Mouse (Mus musculus) intestine, embryonic 16.5 days (tissue): ENCODE data around the gene Glis3. TPM values are rescaled to one million over a fixed set of nuclear protein-coding genes. Genes with fewer than 3 reads are reported as not detected.

Experiments
- ATAC-seq: fragments of 200-750 bp; cut with Nextera tagmentation; 2 replicates; pipeline ENCODE4 v1.8.0; 2017; ENCODE audit warnings: moderate TSS enrichment, moderate library complexity
- H3K27ac ChIP-seq: fragments of 300-500 bp; sonication (generic); 2 replicates; pipeline ENCODE4 v1.5.1; 2014; ENCODE audit warnings: mild to moderate bottlenecking, low read length
- H3K27me3 ChIP-seq: fragments of 300-500 bp; sonication (generic); replicated peaks from 2 replicates; pipeline ENCODE4 v1.6.1; 2014; ENCODE audit warnings: low read length, control low read depth, mixed read lengths; ENCODE audit not compliant: control insufficient read depth, insufficient read depth
- H3K36me3 ChIP-seq: fragments of 300-500 bp; sonication (generic); 2 replicates; pipeline ENCODE4 v1.6.1; 2014; ENCODE audit warnings: low read length, control low read depth; ENCODE audit not compliant: control insufficient read depth, insufficient read depth
- H3K4me1 ChIP-seq: fragments of 300-500 bp; sonication (generic); 2 replicates; pipeline ENCODE4 v1.6.1; 2014; ENCODE audit warnings: low read length, control low read depth, mixed read lengths; ENCODE audit not compliant: control insufficient read depth, insufficient read depth
- H3K4me2 ChIP-seq: fragments of 300-500 bp; sonication (generic); 2 replicates; pipeline ENCODE4 v1.6.1; 2014; ENCODE audit warnings: low read depth, low read length, control low read depth
- H3K4me3 ChIP-seq: fragments of 300-500 bp; sonication (generic); 2 replicates; pipeline ENCODE4 v1.5.1; 2014; ENCODE audit warnings: mild to moderate bottlenecking, low read length
- H3K9ac ChIP-seq: fragments of 300-500 bp; sonication (generic); 2 replicates; pipeline ENCODE4 v1.6.1; 2014; ENCODE audit warnings: low read depth, low read length
- H3K9me3 ChIP-seq: fragments of 300-500 bp; sonication (generic); 2 replicates; pipeline ENCODE4 v1.6.1; 2016; ENCODE audit warnings: low read length, control low read depth; ENCODE audit not compliant: control insufficient read depth
- WGBS: fragments of 180-500 bp; shearing (Covaris S2); extraction: QIAGEN DNeasy Blood & Tissue Kit; methylation state at CpG from one replicate; pipeline ENCODE4 v1.1.7; 2014; 5-methylcytosine and 5-hydroxymethylcytosine counted together
- polyA plus RNA-seq: library from polyadenylated mRNA; unstranded; fragments of >200 nt; fragmentation: Nextera tagmentation; extraction: Ambion mirVana; gene quantifications from 2 replicates; pipeline ENCODE4 v1.2.1, GENCODE M21; 2015

Gene Glis3
- polyA plus RNA-seq, 1 experiment from 2014 or later, result 0.73 TPM

DNA sequence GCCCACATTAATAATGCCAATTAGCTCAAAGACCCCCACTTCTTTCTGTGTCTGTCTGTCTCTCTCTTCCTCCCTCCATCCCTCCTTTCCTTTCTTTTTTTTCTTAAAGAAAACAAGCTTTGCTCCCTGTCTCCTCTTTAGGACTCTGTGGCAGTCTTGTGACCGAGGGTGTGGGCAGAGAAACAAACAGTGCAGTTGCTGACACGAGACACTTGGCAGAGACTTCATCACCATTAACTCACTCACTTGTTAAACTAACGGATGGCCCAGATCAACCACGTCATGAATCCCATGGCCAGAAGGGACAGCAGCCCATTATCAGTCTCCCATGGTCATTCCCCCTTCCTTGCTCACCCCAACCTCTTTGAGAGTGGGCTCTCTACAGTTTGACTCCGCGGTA lies 276.9 kb downstream of the Glis3 start:
- WGBS, result 56% methylated on average over 6 of the region's 6 CpGs
- Histone ChIP-seq H3K4me3 (no peak overlapping the region), H3K4me2 (no peak overlapping the region), H3K36me3 (no peaks in the 10 kb centered on the region), H3K9ac (no peak overlapping the region), H3K9me3 (no peaks in the 10 kb centered on the region), H3K27ac (no peak overlapping the region), H3K27me3 (no peaks in the 10 kb centered on the region), H3K4me1 (no peaks in the 10 kb centered on the region)
- no peak for ATAC-seq

DNA sequence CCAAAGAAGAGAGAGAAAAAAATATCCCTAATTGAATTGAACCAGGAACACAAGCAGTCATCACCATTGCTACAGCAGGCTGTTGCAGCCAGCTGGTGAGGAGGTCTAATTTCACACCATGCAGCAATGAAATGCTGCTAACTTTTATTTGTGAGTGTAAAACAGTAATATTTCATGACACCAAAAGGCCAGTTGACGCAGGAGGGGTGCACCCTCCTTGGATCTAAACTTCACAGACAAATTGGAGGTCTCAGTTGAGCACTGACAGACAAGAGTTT lies 284.4 kb downstream of the Glis3 start:
- ATAC-seq, result no peak
- Histone ChIP-seq H3K9ac (no peak overlapping the region), H3K36me3 (no peaks in the 10 kb centered on the region), H3K27ac (no peak overlapping the region), H3K4me3 (no peak overlapping the region), H3K4me1 (no peaks in the 10 kb centered on the region), H3K27me3 (no peaks in the 10 kb centered on the region), H3K9me3 (no peaks in the 10 kb centered on the region), H3K4me2 (no peak overlapping the region)
- WGBS, result 84% methylated on average over 1 of the region's 1 CpGs

DNA sequence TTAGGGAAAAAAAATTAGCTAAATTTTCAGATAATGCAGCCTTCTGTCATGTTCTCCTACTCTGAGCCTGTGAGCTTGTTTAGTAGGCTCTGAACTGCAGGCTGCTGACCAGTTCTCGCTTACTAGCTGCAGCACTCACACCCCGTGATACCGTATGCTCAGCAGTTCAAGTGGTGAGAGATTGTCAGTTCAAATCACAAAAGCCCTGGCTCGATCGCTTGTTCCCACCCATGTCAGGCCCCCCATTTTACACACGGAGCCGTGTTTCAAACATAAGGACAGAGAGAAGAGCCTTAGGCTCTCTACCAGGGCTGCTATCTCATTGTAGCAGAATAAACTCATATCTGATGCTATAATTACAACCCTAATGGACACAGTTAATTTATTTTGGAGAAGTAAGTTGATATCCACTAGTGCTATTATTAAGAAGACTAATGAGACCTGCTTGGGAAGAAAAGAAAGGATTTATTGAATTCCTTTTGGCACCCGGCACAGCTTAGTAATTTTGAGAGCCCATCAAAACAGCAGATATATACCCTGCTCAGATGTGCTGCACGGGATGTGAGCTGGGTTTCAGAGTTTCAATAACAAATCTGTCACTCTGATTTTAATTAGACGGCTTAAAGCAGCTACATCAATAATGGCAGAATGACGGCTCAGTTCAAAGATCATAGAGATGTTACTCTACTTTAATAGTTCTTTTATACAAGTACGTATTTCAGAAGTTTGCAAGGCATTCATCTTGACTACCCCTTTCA lies 284.9 kb downstream of the Glis3 start:
- ATAC-seq, result no peak
- no peaks in the 10 kb centered on the region; the same call in 1 of the 2 replicates for H3K4me1 ChIP-seq
- no peaks in the 10 kb centered on the region for H3K27me3 ChIP-seq
- no peak overlapping the region for H3K4me3 ChIP-seq
- no peak overlapping the region for H3K4me2 ChIP-seq
- 59% methylated on average over 12 of the region's 12 CpGs for WGBS
- no peaks in the 10 kb centered on the region for H3K9me3 ChIP-seq
- H3K36me3 ChIP-seq, result no peaks in the 10 kb centered on the region
- no peak overlapping the region for H3K9ac ChIP-seq
- no peak overlapping the region for H3K27ac ChIP-seq

DNA sequence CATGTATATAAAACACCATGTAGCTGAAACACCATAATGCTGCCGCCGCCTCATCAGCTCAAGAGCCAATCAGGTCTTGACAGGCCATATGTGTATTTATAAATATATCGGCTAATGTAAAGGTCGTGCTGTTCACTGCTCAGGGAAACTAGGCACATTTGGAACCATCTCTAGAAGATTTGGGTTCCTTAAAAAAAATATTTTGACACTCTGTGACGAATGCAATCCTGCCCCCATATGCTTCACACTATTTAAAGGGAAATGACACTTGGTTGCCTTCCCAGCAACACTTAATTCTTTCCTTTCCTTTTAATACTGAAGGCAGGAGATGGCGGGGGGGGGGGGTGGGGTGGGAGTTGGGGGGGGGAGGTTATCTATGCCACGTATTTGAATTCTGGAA lies 286.1 kb downstream of the Glis3 start:
- Histone ChIP-seq H3K9me3 (no peaks in the 10 kb centered on the region), H3K27ac (no peak overlapping the region), H3K27me3 (no peaks in the 10 kb centered on the region), H3K4me1 (no peaks in the 10 kb centered on the region; the same call in 1 of the 2 replicates), H3K4me3 (no peak overlapping the region), H3K4me2 (no peak overlapping the region), H3K36me3 (no peaks in the 10 kb centered on the region), H3K9ac (no peak overlapping the region)
- 61% methylated on average over 7 of the region's 7 CpGs for WGBS
- no peak for ATAC-seq

DNA sequence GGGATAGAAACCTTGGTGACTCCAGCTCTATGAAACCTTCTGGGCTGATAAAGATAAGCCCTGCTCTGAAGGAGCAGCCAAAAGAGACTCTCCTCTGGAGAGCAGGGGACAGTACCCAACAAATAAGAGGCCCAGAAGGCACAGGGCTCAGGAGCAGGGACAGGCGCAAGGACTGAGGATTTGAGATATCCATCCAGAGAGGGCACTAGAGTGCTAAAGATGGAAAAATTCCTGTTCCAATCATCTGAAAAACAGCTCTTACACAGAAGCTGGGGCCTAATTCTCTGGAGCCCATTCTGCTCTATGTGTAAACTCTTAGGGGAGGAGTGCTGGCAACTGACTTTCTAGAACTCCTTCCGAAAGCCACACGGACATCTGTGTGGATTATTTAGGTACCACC lies 287.0 kb downstream of the Glis3 start:
- Histone ChIP-seq H3K4me2 (no peak overlapping the region), H3K27me3 (no peaks in the 10 kb centered on the region), H3K9me3 (no peaks in the 10 kb centered on the region), H3K36me3 (no peaks in the 10 kb centered on the region), H3K9ac (no peak overlapping the region), H3K4me3 (no peak overlapping the region), H3K4me1 (no peaks in the 10 kb centered on the region; the same call in 1 of the 2 replicates), H3K27ac (no peak overlapping the region)
- 89% methylated on average over 3 of the region's 3 CpGs for WGBS
- ATAC-seq, result no peak

DNA sequence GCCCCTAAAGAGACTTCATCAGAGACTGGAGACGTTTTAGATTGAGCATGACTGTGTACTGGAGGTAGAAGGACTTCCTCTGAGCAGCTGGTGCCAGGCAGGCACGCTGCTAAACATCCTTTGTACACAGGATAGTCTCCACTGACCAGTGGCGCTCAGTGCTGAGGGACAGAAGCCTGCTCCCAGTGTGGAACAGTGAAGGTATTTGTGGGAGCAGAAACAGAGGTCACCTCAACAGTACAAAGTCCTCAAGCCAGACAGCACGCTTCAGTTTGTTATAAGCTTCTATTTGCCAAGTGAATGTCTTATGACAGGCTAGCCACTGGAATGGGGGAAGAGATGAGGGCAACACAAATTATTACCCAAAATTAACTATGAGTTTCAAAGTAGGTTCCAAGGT lies 289.0 kb downstream of the Glis3 start:
- H3K9ac ChIP-seq, result no peak overlapping the region
- WGBS, result 70% methylated on average over 4 of the region's 4 CpGs
- no peak overlapping the region for H3K27ac ChIP-seq
- H3K36me3 ChIP-seq, result no peaks in the 10 kb centered on the region
- H3K4me3 ChIP-seq, result no peak overlapping the region
- no peaks in the 10 kb centered on the region for H3K9me3 ChIP-seq
- H3K4me1 ChIP-seq, result no peaks in the 10 kb centered on the region; the same call in 1 of the 2 replicates
- H3K4me2 ChIP-seq, result no peak overlapping the region
- ATAC-seq, result no peak
- no peaks in the 10 kb centered on the region for H3K27me3 ChIP-seq

DNA sequence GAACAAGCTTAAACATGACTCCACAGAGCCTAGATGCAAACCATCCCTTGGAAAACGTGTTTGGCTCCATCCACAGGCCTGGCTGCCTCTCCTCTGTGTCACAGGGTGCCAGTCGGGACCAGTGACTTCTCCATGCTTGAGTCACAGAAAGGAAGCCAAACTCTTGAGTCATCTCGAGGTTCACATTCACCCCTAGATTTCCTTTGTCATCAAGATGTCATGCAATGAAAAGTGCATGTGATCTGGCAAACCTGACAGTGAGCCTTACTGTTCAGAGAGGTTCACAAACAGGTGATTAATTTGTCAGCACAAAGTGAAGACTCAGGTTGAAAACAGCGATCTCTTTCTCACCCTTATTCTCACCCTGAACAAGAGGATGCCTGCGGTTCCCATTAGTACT lies 290.7 kb downstream of the Glis3 start:
- H3K27ac ChIP-seq, result no peak overlapping the region
- 70% methylated on average over 5 of the region's 5 CpGs for WGBS
- H3K36me3 ChIP-seq, result no peaks in the 10 kb centered on the region
- H3K9ac ChIP-seq, result no peak overlapping the region
- no peak overlapping the region for H3K4me3 ChIP-seq
- H3K4me1 ChIP-seq, result no peaks in the 10 kb centered on the region; the same call in 1 of the 2 replicates
- H3K27me3 ChIP-seq, result no peaks in the 10 kb centered on the region
- no peak for ATAC-seq
- H3K9me3 ChIP-seq, result no peaks in the 10 kb centered on the region
- no peak overlapping the region for H3K4me2 ChIP-seq

DNA sequence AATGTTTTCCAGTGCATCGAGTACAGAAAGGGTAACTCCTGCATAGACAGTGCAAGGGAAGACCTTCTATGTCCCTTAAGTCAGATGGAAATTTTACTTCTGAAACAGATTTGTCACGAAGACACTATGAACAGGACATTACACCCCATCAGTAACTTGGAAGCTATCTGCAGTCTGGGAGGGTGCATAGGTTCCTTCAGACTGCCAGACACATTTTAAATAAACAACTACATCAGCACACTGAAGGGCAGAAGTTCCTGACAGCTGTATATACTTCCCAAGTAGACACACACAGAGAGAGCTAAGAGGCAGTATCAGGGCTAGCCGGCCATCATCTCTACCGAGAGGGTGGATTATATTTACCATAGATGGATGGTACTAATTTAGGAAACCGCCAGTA lies 296.5 kb downstream of the Glis3 start:
- H3K9ac ChIP-seq, result no peak overlapping the region
- no peak for ATAC-seq
- 62% methylated on average over 5 of the region's 5 CpGs for WGBS
- H3K4me2 ChIP-seq, result no peak overlapping the region
- no peaks in the 10 kb centered on the region for H3K27me3 ChIP-seq
- H3K4me1 ChIP-seq, result peaks cover 8% of the 10 kb centered on the region; the same call in 1 of the 2 replicates
- H3K27ac ChIP-seq, result no peak overlapping the region
- H3K36me3 ChIP-seq, result no peaks in the 10 kb centered on the region
- no peaks in the 10 kb centered on the region for H3K9me3 ChIP-seq
- no peak overlapping the region for H3K4me3 ChIP-seq

DNA sequence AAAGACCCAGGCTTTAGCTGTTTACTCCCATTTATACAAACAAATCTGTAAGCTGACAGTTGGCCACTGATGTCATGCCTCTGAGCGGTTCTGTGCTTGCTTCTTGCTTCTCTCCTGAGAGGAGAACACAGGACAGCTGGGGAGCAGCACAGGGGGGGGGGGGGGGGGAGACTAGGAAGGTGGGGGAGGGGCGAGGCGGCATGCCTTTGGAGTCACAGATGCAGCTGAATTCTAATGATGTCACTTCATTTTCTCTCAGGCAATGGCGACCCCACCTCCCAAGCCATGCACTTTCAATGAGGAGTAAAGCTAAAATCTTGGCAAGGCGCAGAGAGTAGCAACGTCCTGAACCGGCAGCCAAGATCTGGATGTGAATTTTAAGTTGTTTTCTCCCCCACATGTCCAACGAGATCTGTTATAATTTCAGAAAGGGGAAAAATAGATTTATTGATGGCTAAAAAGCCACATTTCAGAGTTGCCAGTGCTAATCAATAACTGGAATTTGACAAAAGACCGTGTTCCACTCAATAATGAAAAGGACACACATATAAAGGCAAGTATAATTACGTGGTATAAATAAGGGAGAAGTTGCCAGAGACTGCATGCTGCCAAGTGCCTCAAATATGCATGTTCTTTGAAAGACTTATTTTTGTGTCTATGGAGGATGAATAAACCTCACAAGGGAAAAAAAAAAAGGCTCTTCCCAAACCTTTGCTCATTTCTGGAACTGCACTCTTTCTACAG lies 297.5 kb downstream of the Glis3 start:
- Histone ChIP-seq H3K9me3 (no peaks in the 10 kb centered on the region), H3K9ac (no peak overlapping the region), H3K4me1 (peaks cover 8% of the 10 kb centered on the region; the same call in 1 of the 2 replicates), H3K36me3 (no peaks in the 10 kb centered on the region), H3K27ac (no peak overlapping the region), H3K27me3 (no peaks in the 10 kb centered on the region), H3K4me3 (no peak overlapping the region), H3K4me2 (no peak overlapping the region)
- 42% methylated on average over 10 of the region's 10 CpGs for WGBS
- peak; percentile 48 for ATAC-seq
